Mouse (Mus musculus) ES-Bruce4 (cell line): ENCODE data around the gene Arhgef2. TPM values are rescaled to one million over a fixed set of nuclear protein-coding genes. Genes with fewer than 3 reads are reported as not detected.

Experiments used
- H3K27ac ChIP-seq: 2 replicates; pipeline ENCODE4 v1.5.1; 2012; ENCODE audit warnings: low read length, inconsistent platforms; ENCODE audit not compliant: insufficient read depth
- H3K27me3 ChIP-seq: 2 replicates; pipeline ENCODE4 v1.6.1; 2012; ENCODE audit warnings: mild to moderate bottlenecking, low read length, inconsistent platforms; ENCODE audit not compliant: control insufficient read depth, poor library complexity, insufficient read depth, severe bottlenecking
- H3K36me3 ChIP-seq: 2 replicates; pipeline ENCODE4 v1.6.1; 2012; ENCODE audit warnings: inconsistent platforms, mild to moderate bottlenecking, low read length, moderate library complexity; ENCODE audit not compliant: control insufficient read depth, poor library complexity, insufficient read depth, severe bottlenecking
- H3K4me1 ChIP-seq: one replicate; pipeline ENCODE4 v1.8.1; 2011; ENCODE audit warnings: low read length; ENCODE audit not compliant: control insufficient read depth, insufficient read depth
- H3K4me3 ChIP-seq: 2 replicates; pipeline ENCODE4 v1.5.1; 2011; ENCODE audit warnings: low read depth, mild to moderate bottlenecking, low read length
- H3K9ac ChIP-seq: 2 replicates; pipeline ENCODE4 v1.6.1; 2012; ENCODE audit warnings: low read depth, mild to moderate bottlenecking, inconsistent platforms; ENCODE audit not compliant: poor library complexity, severe bottlenecking
- H3K9me3 ChIP-seq: replicated peaks from 2 replicates; pipeline ENCODE4 v1.6.1; 2012; ENCODE audit warnings: mild to moderate bottlenecking, low read length, inconsistent platforms; ENCODE audit not compliant: control insufficient read depth, poor library complexity, insufficient read depth, severe bottlenecking
- CTCF ChIP-seq: IDR thresholded peaks from one replicate; pipeline ENCODE4 v1.8.1; 2011; ENCODE audit warnings: low read depth, low read length
- EP300 ChIP-seq: IDR thresholded peaks from 2 replicates; pipeline ENCODE4 v1.6.1; 2011; ENCODE audit warnings: low read depth, low read length; ENCODE audit not compliant: insufficient read depth
- POLR2A ChIP-seq: IDR thresholded peaks from one replicate; pipeline ENCODE4 v1.8.1; 2011; ENCODE audit warnings: low read length; ENCODE audit not compliant: insufficient read depth
- polyA plus RNA-seq: library from polyadenylated mRNA; stranded (reverse); fragments of >200 nt; gene quantifications from 2 replicates; pipeline ENCODE4 v1.2.4, GENCODE M21; 2011; ENCODE audit warnings: low read depth; ENCODE audit not compliant: missing spikeins, insufficient read depth, insufficient read length

Gene Arhgef2
- polyA plus RNA-seq, 1 experiment, result 71.2 TPM

DNA sequence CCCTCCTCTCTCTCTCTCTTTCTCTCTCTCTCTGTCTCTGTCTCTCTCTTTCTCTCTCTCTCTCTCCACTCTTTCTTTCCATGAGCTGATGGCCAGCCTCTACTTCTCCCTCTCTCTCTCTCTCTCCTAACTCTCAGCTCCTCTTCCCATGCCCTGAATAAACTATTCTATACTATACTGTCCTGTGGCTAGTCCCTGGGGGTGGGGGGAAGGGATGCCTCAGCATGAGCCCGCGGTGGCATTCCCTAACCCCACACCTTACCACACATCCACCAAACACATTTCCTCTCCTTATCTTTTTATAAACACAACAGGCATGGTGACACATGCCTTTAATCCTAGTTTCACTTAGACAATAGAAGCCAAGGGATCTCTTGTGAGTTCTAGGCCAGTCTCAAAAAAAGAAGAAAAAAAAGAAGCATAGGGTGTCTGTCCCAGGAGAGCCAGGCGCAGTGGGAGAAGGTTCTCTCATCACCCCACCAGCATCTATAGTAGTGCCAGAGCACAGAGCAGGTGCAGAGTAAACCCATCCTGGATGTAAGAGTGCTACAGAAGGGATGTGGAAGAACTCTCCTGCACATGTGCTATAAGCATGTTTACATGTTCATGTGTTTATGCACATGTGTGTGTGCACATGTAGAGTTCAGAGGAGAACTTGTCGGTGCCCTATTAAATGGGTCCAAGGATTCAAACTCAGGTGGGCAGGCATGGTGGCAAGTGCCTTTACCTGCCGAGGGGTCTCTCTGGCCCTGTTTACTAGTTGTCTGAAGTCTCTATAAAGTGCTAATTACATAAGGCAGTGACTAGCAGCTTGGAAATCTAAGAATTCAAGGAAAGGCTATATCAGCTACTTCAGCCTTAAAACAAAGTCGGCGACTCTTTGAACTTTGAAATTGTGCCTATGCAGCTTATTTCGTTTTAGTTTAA, 27.0 kb upstream of the Arhgef2 start:
- TF ChIP-seq POLR2A, result no peak
- 0 out of 2 replicates have a peak, but pooled peaks have one; percentile 30 for TF ChIP-seq EP300
- Histone ChIP-seq H3K4me1 (peaks cover 3% of the 10 kb centered on the region), H3K27me3 (no peaks in the 10 kb centered on the region), H3K36me3 (peaks cover 41% of the 10 kb centered on the region), H3K27ac (peak overlapping the region; percentile 82), H3K9ac (peak overlapping the region; percentile 89), H3K9me3 (no peaks in the 10 kb centered on the region), H3K4me3 (peak overlapping the region; percentile 34)

- peaks cover 46% of the 10 kb centered on the region for H3K36me3 ChIP-seq
- TF ChIP-seq POLR2A (peak; percentile 17), EP300 (no peak), CTCF (no peak)
- peak overlapping the region; percentile 99 for H3K4me3 ChIP-seq
- H3K9me3 ChIP-seq, result no peaks in the 10 kb centered on the region
- no peaks in the 10 kb centered on the region for H3K27me3 ChIP-seq
- H3K4me1 ChIP-seq, result peaks cover 1% of the 10 kb centered on the region
- H3K27ac ChIP-seq, result peak overlapping the region; percentile 82
- H3K9ac ChIP-seq, result peak overlapping the region; percentile 89
Measured at GRCm38 (mm10) chr3:88579454-88580117, 26.2 kb upstream of the Arhgef2 start.

DNA sequence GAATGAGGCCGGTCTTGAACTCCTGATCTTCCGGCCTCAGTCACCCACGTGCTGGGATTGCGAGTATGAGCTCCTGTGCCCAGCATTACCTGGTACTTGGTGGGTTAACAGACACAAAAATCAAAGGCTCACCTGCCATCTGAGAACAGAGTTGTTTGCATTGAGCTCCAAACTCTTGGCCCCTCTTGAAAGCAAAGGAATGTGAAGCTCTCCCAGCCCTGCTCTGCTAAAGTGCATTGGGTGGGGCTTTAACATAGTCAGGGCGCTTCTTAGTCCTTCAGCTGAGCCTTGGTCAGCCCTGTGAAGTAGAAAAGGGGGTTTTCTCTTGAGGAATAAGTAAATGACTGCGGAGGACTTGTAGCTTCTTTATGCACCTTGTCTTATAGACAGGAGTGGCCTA, 20.0 kb upstream of the Arhgef2 start:
- no peak overlapping the region for H3K4me3 ChIP-seq
- no peaks in the 10 kb centered on the region for H3K27me3 ChIP-seq
- H3K9ac ChIP-seq, result 0 out of 2 replicates have a peak overlapping the region, but pooled peaks have one; percentile 11
- no peaks in the 10 kb centered on the region for H3K9me3 ChIP-seq
- H3K4me1 ChIP-seq, result peaks cover 6% of the 10 kb centered on the region
- peak overlapping the region; percentile 87 for H3K27ac ChIP-seq
- H3K36me3 ChIP-seq, result peaks cover 59% of the 10 kb centered on the region
- no peak for TF ChIP-seq EP300
- TF ChIP-seq POLR2A, result no peak
- no peak for TF ChIP-seq CTCF

GRCm38 (mm10) chr3:88586640-88587039, 19.1 kb upstream of the Arhgef2 start:
- peak overlapping the region; percentile 87 for H3K27ac ChIP-seq
- no peaks in the 10 kb centered on the region for H3K27me3 ChIP-seq
- H3K4me1 ChIP-seq, result peaks cover 13% of the 10 kb centered on the region
- peaks cover 51% of the 10 kb centered on the region for H3K36me3 ChIP-seq
- H3K9me3 ChIP-seq, result no peaks in the 10 kb centered on the region
- 0 out of 2 replicates have a peak overlapping the region, but pooled peaks have one; percentile 11 for H3K9ac ChIP-seq
- no peak overlapping the region for H3K4me3 ChIP-seq
- peak; percentile 85 for TF ChIP-seq EP300
- TF ChIP-seq CTCF, result no peak

DNA sequence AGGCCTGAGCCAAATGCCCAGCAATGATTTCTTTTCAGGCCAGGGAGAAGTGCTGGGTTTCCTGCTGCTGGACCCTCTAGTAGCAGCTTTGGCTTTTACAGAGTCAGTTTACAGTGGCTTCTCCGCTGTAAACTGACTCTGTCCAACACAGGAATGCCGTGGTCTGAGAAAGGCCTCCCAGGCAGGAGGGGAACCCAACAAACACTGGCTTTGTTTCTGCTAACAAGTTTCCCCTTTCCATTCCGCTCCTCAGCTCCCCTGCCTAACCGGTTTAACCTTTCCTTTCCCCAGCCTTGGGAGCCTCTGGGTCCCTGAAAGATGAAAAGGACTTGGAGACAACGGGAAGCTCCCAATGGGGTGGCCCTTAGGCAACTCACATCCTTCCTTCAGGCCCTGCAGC, 15.5 kb upstream of the Arhgef2 start:
- Histone ChIP-seq H3K9ac (peak overlapping the region; percentile 19; the same call in 1 of the 2 replicates), H3K4me1 (peaks cover 21% of the 10 kb centered on the region)
- TF ChIP-seq POLR2A (no peak), EP300 (peak; percentile 70; the same call in 1 of the 2 replicates)

GRCm38 (mm10) chr3:88591044-88591443, 14.7 kb upstream of the Arhgef2 start:
- Histone ChIP-seq H3K4me1 (peaks cover 21% of the 10 kb centered on the region), H3K36me3 (peaks cover 25% of the 10 kb centered on the region), H3K27ac (peak overlapping the region; percentile 93), H3K27me3 (no peaks in the 10 kb centered on the region), H3K9me3 (no peaks in the 10 kb centered on the region), H3K4me3 (no peak overlapping the region), H3K9ac (peak overlapping the region; percentile 19)
- no peak for TF ChIP-seq EP300
- TF ChIP-seq CTCF, result no peak
- no peak for TF ChIP-seq POLR2A

More for the DNA sequence above, 15.5 kb upstream of the Arhgef2 start:
- H3K9me3 ChIP-seq, result no peaks in the 10 kb centered on the region
- H3K27ac ChIP-seq, result peak overlapping the region; percentile 93
- H3K36me3 ChIP-seq, result peaks cover 25% of the 10 kb centered on the region
- no peak overlapping the region for H3K4me3 ChIP-seq
- H3K27me3 ChIP-seq, result no peaks in the 10 kb centered on the region
